Mouse (Mus musculus) heart, adult 18-20 months (tissue): ENCODE measurements at regions not wholly inside any gene's neighbourhood (a gene's known extent, or its start where the extent isn't known, plus 50 kb on each side); places are given as distances from the start of the nearest gene placed in this dataset.
A peak's percentile ranks its signal among the peaks of the same experiment; 100 is the strongest.

Experiments
- DNase-seq, 2 experiments: peaks; one replicate each; pipeline ENCODE4 v3.0.0; 2021 to 2022; ENCODE audit warnings: mixed read lengths in 1 of 2

- no peak for DNase-seq
Measured at GRCm38 (mm10) chr13:28793166-28793935, 160.2 kb downstream of the Sox4 start.

GRCm38 (mm10) chr13:28792461-28793165, 160.9 kb downstream of the Sox4 start:
- DNase-seq = no peak

GRCm38 (mm10) chr13:28790381-28790780, 163.1 kb downstream of the Sox4 start:
- DNase-seq = no peak

GRCm38 (mm10) chr13:28787331-28787643, 166.2 kb downstream of the Sox4 start:
- DNase-seq = no peak

GRCm38 (mm10) chr13:28786629-28787330, 166.7 kb downstream of the Sox4 start:
- no peak for DNase-seq

GRCm38 (mm10) chr13:28782497-28783246, 170.8 kb downstream of the Sox4 start:
- no peak for DNase-seq

- DNase-seq = no peak
Measured at GRCm38 (mm10) chr13:28782081-28782480, 171.4 kb downstream of the Sox4 start.

DNA sequence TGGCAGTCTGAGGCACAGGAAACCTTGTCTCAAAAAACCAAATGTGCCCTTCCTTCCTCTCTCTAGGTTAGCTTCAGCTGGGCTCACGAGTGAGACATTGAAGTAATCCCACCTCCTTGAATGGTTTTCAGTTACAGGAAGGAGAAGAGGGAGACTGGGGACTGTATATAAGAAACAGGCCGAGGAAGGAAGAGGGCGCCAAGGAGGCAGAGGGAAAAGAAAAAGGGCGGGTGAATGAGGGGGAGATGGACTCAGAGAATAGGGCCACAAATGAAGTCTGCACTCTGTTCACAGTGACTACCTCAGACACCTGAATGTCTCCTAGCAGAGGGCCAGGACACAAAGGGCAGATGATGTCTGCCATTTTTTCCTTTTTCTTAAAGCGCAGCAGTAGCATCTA, 171.9 kb downstream of the Sox4 start:
- no peak for DNase-seq

GRCm38 (mm10) chr13:28780462-28780861, 173.1 kb downstream of the Sox4 start:
- DNase-seq = no peak

DNA sequence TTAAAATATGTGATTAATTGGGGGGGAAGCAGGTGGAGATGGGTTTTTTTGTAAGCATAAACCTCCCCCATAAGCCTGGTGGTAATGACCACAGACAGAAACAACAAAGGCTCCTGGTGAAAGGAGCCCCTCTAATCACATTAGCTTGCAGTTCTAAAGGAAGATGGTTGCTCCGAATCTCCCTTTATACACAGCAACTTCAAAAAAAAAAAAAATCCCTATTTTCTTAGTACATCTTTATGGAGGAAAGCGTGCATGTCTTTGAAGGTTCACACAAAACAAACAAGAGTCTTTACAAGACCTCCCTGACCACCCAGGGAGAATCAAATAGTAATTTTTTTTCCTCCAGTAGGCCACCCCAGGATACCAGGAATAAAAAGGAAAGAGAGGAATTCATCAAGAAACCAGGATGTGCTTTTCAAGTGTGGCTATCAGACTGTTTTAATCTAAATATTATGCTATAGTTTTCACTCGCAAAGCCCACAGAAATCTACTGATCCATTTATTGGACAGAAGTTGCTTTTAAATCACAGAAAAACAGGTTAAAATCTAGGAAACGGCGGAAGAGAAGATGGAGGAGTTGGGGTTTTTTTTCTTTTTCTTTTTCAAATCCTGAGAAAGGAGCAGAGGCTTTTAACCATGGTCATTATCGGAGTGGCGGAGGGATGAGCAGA, 178.2 kb downstream of the Sox4 start:
- no peak for DNase-seq

DNA sequence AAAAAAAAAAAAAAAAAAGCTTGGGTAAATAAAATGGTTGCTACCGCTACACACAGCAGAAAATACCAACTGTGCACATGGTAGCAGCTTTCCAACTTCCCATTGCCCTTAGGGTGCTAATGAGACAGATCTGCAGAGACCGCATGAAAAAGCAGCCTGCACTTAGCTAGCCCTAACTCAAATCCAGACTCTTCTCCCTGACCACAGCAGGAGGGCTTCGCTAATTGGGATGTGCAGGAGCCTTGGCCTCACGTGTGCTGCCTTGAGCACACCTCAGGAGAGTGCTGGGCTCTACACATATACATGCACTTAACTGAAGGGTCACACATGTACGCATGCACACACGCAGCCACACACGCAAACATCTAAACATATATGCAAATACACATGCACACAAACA, 178.9 kb downstream of the Sox4 start:
- no peak for DNase-seq

DNA sequence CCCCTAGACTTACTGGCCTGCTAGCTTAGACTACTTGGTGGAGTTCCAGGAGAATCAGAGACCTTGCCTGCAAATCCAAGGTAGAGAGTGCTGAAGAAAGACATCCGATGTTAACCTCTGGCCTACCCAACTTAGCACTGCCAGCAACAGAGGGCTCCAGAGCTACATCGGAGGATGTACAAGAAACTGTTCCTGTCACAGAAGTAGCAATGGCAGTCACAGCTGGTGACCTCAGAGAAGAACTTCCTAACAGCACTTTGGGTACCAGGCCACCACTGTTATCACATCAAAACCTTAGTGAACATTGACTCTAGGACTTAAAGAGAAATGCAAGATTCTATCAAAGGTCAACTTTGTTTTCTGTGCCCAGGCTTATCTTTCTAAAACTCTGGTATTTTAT, 180.0 kb downstream of the Sox4 start:
- DNase-seq = no peak

- DNase-seq = peak; percentile 43 to 47
Measured at GRCm38 (mm10) chr13:28770531-28770930, 183.0 kb downstream of the Sox4 start.

DNA sequence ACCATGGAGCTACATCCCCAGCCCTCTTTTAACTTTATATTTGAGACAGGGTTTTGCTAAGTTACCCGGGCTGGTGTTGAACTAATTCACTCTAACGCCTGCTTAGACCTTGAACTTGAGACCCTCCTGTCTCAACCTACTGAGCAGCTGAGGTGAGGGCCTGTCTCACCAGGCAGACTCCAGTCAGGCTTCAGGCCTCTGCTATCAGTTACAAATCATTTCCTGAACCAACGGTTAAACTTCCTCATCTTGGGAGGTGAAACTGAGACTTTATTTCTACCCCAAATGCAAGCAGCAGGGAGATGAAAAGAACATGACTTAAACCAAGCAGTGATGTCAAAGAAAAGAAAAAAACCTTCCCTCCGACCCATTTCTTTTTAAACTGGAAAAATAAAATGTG, 183.5 kb downstream of the Sox4 start:
- DNase-seq = no peak

DNA sequence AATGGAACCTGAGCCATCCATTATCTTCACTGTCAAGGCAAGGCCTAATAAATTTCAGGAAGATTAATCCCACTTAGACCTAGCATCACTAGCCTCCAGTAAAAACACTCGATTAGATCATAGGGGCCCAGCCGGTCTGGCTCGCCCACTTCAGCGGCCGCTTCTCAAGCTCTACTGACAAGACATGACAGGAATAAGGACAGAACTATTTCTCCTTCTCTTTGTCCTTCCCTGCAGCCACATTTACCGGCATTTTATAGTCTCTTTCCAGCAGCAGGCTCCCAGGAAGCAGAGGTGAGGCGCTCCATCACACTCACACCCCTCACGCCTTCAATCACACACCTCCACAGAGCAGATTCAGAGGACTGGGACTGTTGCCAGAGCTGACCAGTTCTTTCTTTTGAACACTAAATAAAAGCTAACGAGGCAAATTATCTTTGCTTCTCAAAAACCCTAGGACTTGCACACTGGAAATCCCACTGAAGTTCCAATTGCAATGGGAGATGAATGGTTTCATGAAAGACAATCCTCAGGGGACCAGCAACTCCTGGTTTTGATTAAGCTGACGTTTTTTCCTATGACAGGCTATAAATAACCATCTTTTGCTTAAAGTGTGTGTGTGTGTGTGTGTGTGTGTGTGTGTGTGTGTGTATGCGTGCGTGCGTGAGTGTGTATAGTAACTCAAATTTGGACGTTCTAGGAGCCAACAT, 184.6 kb downstream of the Sox4 start:
- DNase-seq = peak in 1 of 2 experiments; percentile 8

- DNase-seq = no peak
Measured at GRCm38 (mm10) chr13:28762555-28762954, 191.0 kb downstream of the Sox4 start.

- no peak for DNase-seq
Measured at GRCm38 (mm10) chr13:28759026-28759425, 194.5 kb downstream of the Sox4 start.

DNA sequence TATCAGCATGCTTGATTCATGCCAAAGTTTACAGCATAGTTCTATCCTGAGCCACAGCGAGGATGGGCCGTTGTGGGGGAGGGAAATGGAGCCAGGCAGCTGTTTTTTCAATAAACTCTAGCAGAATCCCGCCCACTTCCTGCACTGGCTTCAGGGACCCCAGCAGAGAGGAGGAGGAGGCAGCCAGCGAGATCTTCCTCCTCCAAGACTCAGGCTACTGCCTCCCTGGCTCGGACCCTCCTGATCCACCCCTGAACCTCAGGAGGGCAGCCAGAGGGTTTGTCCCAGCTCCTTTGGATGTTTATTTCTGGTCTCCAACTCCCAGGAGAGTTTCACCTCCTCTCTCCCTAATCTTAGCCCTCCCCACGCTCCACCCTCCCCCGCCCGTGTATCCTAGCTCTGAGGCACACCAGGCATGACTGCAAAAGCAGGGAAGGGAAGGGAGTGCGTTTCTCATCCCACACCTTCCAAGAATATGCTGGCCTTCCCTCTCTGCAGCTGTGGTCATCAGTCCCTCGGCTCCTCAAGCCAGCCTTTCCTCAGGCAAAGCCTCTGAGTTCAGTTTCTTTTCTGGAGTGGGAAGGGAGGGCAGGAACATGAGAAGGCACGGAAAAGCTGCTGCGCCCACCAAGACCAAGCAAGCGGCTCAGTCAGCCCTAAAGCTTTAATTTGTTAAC, 195.5 kb downstream of the Sox4 start:
- DNase-seq = peak; percentile 87 to 95

DNA sequence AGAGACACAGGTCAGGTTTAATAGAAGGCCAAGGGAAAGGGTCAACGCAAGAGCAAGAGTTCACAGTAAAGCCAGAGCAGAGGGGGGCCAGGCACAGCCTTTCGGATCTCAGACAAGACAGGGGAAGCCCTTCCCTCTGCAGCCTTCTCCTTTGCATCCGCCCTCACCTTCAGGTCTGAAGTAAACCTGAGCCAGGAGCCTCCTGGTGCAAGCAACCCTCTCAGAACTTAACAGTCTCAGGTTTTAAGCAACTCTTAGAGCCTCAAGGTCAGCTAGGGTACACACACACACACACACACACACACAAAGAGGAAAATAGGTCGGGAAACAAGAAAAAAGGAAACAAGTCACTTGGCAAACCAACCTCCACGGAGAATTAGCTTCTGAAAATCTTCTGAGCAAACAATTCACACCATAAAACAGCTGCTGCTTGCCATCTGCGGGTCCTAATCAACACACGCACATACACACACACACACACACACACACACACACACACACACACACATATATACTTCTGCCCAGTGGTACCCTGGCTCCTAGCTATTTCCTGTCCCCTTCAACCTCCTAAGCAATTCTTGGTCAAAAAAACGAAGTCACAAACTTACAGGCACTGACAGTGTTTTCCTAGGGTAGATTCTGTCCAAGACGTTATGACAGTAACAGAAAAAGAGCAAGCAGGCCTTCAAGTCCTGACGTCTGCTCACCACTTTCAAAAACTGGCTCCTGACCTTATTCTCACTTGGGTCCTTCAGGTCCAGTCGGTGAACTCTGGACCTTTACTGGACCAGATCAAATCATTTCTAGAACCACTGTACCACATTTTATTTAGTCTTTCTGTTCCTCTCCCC, 196.4 kb downstream of the Sox4 start:
- DNase-seq = peak; percentile 30 to 53

- DNase-seq = no peak
Measured at GRCm38 (mm10) chr13:28754207-28754606, 199.3 kb downstream of the Sox4 start.
